Mouse (Mus musculus) mesoderm, embryonic 11.5 days (tissue): ENCODE results near the gene A26c2.

Source experiments
- DNase-seq: peaks from one replicate; pipeline ENCODE4 v3.0.0-alpha.2; 2012; ENCODE audit warnings: low read depth, low spot score

Gene A26c2

DNA sequence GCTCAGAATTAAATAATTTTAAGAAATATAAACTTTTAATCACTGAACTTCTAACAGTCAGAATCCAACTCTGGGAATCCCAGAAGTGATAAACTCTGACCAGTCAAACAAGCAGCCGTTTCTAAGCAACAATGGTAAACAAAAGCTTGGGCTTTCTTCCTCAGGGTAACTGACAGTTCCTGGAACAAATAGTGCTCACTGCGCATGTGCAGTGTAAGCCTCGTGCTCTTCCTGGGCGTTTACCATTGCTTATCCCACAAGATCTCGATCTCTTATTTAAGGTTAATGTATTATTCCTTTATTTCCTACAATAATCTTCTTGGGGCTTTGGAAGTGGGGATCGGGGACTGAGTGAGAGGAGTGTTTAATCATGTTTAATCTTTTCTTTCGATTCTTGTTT lies at the start of gene A26c2:
TSS of gene A26c2 (minus strand) at position 101 of the 400 bp plus-strand sequence.
- DNase-seq: no peak

DNA sequence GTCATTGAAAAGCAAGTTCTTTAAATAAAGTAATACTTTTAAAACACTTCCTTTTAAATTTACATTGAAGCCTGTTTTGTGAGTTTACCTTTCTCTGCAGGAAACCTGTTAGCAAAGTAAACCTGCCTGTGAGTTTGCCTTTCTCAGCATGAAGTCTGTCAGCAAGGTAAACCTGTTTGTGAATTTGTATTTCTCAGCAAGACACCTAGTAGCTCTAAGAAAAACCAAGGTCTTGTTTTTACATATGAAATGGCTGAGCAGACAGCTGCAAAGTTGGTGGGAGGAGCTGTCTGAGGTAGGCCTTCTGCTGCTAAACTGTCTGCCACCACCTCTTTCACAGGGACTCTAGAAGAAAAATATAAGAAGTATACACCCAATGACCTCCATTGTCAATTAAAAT lies 28.0 kb upstream of the A26c2 start:
- DNase-seq: no peak
